Mouse (Mus musculus): ENCODE measurements around the gene Ccdc157. TPM values are rescaled to one million over a fixed set of nuclear protein-coding genes. Genes with fewer than 3 reads are reported as not detected.

Ccdc157 gene
- polyA plus RNA-seq (2012; rRNA removed), result 6.9 TPM in 2 replicates

GRCm38 (mm10) chr11:4159808-4160708 lies at the start of gene Ccdc157, which contains the start of gene Sf3a1:
TSS of gene Ccdc157 (minus strand) at chr11:4160293.
TSS of gene Sf3a1 (plus strand) at chr11:4160350.

DNA sequence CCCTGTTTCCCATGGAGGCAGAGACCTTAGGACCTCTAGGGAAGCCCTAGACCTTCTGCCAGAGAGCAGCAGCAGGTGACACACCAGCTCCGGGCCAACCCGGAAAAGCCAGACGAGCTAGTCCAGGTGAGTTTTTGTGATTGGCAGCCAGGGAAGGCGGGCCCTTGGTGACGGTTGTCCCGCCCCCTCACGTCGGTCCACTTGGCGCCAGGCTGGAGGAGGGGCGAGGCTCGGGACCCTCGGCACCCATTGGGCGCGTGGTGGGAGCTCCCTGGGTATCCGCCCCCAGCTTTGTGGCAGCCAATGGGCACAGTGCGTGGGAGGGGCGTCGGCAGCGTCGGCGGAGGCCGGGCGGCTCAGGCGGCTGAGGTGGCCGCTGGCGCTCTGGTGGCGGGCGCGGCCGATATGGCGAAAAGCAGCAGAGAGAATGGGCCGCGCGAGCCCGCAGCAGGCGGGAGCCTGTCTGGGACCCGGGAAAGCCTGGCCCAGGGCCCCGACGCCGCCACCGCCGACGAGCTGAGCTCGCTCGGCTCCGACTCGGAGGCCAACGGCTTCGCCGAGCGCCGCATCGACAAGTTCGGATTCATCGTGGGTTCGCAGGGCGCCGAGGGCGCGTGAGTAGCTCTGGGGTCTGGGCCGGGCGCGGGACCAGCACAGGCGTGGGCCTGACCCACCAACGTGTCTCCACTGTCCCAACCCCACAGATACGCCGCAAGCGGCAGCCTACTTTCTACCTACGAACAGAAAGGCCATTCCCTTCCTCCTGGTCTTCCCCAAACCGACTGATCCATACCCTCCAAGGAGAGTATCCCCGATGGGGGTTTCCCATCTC lies 26.6 kb upstream of the Ccdc157 start, which contains the start of gene Tbc1d10a:
TSS of gene Tbc1d10a (plus strand) at position 304 of the 832 bp plus-strand sequence.

DNA sequence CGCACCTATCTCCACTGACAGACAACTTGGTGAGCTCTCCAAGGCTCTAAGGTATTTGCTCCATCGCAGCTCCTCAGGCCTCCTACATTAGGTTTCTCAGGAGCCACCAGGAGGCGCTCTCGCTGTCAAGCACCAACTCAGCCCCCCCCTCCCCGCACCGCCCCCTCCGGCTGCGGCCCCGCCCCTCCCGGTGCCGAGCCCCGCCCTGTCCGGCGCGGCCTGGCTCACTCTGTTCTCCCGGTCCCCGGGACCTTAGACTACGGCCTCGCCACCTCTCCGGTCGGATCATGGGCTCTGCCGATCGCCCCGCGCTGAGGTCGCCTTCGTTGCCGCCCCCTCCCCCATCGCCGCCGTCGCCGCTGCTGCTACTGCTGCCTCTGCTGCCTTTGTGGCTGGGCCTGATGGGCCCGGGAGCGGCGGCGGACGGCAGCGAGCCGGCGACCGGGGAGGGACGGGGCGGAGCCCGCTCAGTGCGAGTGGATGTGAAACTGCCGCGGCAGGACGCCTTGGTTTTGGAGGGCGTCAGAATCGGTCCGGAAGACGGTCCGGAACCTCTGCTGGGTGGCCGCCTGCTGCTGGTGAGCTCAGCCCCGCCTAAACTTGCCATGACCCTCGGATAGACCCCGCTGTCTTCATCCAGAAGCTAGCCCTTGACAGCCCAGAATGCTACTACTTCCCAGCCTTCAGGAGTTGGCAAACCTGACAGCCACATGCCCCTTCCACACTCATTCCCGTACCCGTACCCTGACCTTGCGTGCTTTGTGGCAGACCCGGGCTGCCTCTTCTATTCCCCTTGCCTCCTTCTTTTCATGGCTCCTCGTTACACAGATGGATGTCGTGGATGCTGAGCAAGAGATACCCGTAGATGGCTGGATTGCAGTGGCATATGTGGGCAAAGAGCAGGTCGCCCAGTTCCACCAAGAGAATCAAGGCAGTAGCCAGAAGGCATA lies 24.8 kb downstream of the Ccdc157 start, which contains the start of gene Rnf215:
TSS of gene Rnf215 (plus strand) at position 217 of the 950 bp plus-strand sequence.

DNA sequence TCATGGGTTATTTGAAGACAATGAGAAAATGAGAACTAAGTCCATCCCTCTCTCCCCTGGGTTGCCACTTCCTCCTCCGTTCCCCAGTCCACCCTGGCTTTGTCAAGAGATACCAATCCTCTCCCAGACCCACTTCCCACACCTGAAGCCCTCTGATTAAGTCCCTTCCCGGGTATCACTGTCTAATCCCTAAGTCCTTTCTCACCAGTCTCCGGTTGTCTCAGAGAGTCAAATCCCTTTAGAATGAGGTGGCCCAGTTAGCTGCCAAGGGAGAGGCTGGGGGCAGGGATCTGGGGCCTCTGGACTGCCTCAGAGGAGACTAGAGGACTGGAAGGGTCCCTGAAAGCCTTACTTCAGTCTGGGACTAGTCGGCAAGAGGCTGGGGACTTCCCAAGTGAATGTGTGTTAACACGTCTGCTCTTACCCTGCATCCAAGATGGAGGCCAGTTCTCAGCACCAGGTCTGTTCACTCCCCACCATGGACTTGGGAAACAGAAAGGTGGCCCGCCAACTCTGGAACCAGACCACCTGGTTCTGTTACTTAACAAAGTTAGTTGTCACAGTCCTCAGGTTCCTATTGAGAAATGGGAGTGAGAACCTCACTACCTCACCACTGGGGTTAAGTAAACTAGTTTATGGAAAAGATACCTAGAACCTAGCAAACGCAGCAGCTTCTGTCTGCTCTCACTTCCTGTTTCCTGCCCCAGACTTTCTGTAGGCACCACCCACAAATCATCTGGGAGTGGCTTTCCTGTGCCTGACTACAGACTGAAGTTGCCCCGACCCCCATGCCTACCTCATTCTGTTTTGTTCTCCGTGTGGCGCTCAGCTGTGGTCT lies 37.1 kb downstream of the Ccdc157 start, which contains the start of gene Sec14l2:
TSS of gene Sec14l2 (minus strand) at position 674 of the 838 bp plus-strand sequence.

DNA sequence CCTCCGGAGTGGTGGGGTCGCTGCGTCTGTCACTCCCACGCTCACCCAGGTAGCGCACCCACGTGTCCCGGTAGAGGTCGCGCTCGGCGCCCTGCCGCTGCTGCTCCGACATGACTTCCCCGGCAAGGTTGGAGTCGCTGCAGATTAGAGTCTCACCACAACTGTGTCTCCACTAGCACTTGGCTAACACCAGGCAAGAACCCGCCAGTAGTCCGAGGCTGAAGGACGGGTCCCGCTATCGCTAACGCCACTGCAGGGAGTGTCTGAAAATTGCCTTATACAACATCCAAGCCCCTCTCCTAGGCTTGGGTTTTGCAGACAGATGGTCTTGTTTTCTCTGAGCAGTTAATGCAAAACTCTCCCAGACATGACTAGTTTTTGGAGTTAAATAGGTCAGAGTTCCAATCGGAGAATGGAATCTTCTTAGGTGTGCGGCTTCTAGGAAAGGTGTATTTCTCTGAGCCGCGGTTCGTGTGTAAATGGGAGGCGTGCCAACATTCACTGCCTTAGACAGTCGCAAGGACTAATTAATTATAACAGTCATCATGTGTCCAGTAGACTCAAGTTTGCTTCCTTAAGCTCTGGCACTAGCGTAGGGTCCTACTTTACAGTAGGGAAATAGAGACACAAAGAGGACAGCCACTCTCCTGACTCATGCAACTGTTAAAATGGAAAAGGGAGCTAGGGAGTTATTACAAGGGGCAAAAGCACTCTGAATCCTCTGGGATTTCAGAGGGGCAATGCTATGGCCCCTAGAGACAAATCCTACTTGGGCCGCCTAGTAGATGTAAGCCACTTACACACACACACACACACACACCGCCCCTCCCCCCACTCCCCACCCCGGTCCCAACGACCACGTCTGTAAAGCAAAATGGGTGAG lies 64.7 kb downstream of the Ccdc157 start, which contains the start of gene Mtfp1:
TSS of gene Mtfp1 (minus strand) at position 275 of the 883 bp plus-strand sequence.

Other genes with a start within 250 kb of the Ccdc157 start
- 22.2 and 26.5 TPM in 2 replicates for gene Slc35e4, start 245.6 kb downstream of the Ccdc157 start, polyA plus RNA-seq (2012; rRNA removed)
- 111 and 118 TPM in 2 replicates for gene Tcn2, start 228.1 kb downstream of the Ccdc157 start, polyA plus RNA-seq (2012; rRNA removed)
- 25.5 and 26.9 TPM in 2 replicates for gene Pes1, start 196.3 kb downstream of the Ccdc157 start, polyA plus RNA-seq (2012; rRNA removed)
- gene 4930556J24Rik, start 183.5 kb downstream of the Ccdc157 start, polyA plus RNA-seq (2012; rRNA removed), result not detected in 2 replicates
- 138 and 161 TPM in 2 replicates for gene Gal3st1, start 176.7 kb downstream of the Ccdc157 start, polyA plus RNA-seq (2012; rRNA removed)
- 0.30 and 0.40 TPM in 2 replicates for gene Sec14l4, start 128.8 kb downstream of the Ccdc157 start, polyA plus RNA-seq (2012; rRNA removed)
- gene Sec14l3, start 95.5 kb downstream of the Ccdc157 start, polyA plus RNA-seq (2012; rRNA removed), result not detected in 2 replicates
- 18.6 and 19.6 TPM in 2 replicates for gene Mtfp1, start 64.8 kb downstream of the Ccdc157 start, polyA plus RNA-seq (2012; rRNA removed)
- gene Sec14l2, start 36.9 kb downstream of the Ccdc157 start, polyA plus RNA-seq (2012; rRNA removed), result 1.8 and 2.2 TPM in 2 replicates
- gene Rnf215, start 25.1 kb downstream of the Ccdc157 start, polyA plus RNA-seq (2012; rRNA removed), result 20.2 and 23.7 TPM in 2 replicates
- gene Sf3a1, start 57 bp upstream of the Ccdc157 start, polyA plus RNA-seq (2012; rRNA removed), result 28.2 and 29.5 TPM in 2 replicates
- gene Tbc1d10a, start 26.5 kb upstream of the Ccdc157 start, polyA plus RNA-seq (2012; rRNA removed), result 50.0 and 51.8 TPM in 2 replicates
- gene Castor1, start 57.9 kb upstream of the Ccdc157 start, polyA plus RNA-seq (2012; rRNA removed), result 8.6 and 10.4 TPM in 2 replicates
- 0.23 and 0.27 TPM in 2 replicates for gene Osm, start 76.1 kb upstream of the Ccdc157 start, polyA plus RNA-seq (2012; rRNA removed)
- gene Lif, start 97.3 kb upstream of the Ccdc157 start, polyA plus RNA-seq (2012; rRNA removed), result 3.1 and 3.7 TPM in 2 replicates

All from colon, adult 2 months (tissue).